Mouse (Mus musculus) bone marrow, adult 2 months (tissue): ENCODE measurements at regions not wholly inside any gene's neighbourhood (a gene's known extent, or its start where the extent isn't known, plus 50 kb on each side); places are given as distances from the start of the nearest gene placed in this dataset.

Experiments
- CTCF ChIP-seq: fragments of 200-500 bp; IDR thresholded peaks from 2 replicates; pipeline ENCODE4 v1.5.1; 2011; ENCODE audit warnings: low read length, control low read depth; ENCODE audit not compliant: control insufficient read depth, insufficient read depth
- POLR2A ChIP-seq: fragments of 200-500 bp; IDR thresholded peaks from 2 replicates; pipeline ENCODE4 v1.6.1; 2011; ENCODE audit warnings: low read depth, mild to moderate bottlenecking, control low read depth, low read length, borderline replicate concordance; ENCODE audit not compliant: control insufficient read depth

DNA sequence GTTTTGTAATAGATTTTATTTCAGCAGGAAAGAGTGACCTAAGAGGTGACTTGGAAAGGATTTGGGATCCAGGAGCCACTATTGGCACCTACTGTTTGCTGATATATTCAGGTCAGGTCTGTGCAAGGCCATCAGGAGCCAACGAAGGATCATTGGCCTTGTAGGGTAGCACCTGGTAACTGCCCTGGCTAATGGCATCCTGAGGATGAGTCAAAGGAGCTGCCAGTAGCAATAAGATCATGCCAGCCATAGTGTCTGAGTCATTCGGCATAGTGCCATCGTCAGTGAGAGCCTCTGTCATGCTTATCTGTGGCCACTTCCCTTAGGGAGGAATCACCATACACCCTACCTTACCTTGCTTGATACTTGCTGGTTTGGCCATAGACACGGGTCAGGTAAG lies 1455.1 kb downstream of the Slc22a22 start:
- TF ChIP-seq CTCF: no peak
- no peak for TF ChIP-seq POLR2A
